8 mouse cellular contexts compared by ENCODE assay signal in genomic region chr7:25238015-25238706, GRCm38 (mm10). TPM values are rescaled to one million over a fixed set of nuclear protein-coding genes. Genes with fewer than 3 reads are reported as not detected.
DNase-seq lines count a peak whose midpoint lies in the region; ATAC-seq and TF ChIP-seq lines count a peak whose summit lies in the region.

No protein-coding gene starts in this region.

- H3K36me3 ChIP-seq in E14TG2a.4 (ENCODE audit: insufficient read depth, low read length): peaks cover 59% of the 10 kb centered on the region
- peaks cover 27% of the 10 kb centered on the region for H3K36me3 ChIP-seq in forebrain, embryonic 12.5 days (replicated peaks)
- peaks cover 17% of the 10 kb centered on the region for H3K36me3 ChIP-seq in heart, postnatal 0 days (replicated peaks; ENCODE audit: control insufficient read depth, insufficient read depth, low read length)
- H3K36me3 ChIP-seq in liver, embryonic 16.5 days (ENCODE audit: control insufficient read depth, insufficient read depth): peaks cover 12% of the 10 kb centered on the region
- H3K36me3 ChIP-seq in neural tube, embryonic 13.5 days: peaks cover 33% of the 10 kb centered on the region
- no peaks in the 10 kb centered on the region; the same call in none of the 2 replicates for H3K36me3 ChIP-seq in testis, adult 2 months (ENCODE audit: control insufficient read depth, insufficient read depth, low read length)

- 0 out of 2 replicates have a peak, but pooled peaks have one; percentile 21 for TF ChIP-seq EP300 in heart, postnatal 0 days (IDR thresholded peaks at IDR 0.05; ENCODE audit: low read depth)

- no peak for TF ChIP-seq CTCF in E14TG2a.4 (conservative IDR thresholded peaks at IDR 0.05; ENCODE audit: low read length)
- TF ChIP-seq CTCF in heart, postnatal 0 days (IDR thresholded peaks at IDR 0.05; ENCODE audit: low read depth): no peak
- no peak for TF ChIP-seq CTCF in testis, adult 2 months (IDR thresholded peaks at IDR 0.05; ENCODE audit: control insufficient read depth, insufficient read depth, insufficient replicate concordance, low read depth, low read length)

- peak; percentile 96 for DNase-seq in c-Kit-positive CD71-positive TER-119-positive erythroid progenitor cells, embryonic 14.5 days (ENCODE audit: low spot score)
- DNase-seq in heart, postnatal 0 days (ENCODE audit: low spot score): peak; percentile 98
- DNase-seq in kidney, postnatal 4 days: peak; percentile 91 to 95

- H3K9me3 ChIP-seq in E14TG2a.4 (ENCODE audit: low read length): no peaks in the 10 kb centered on the region
- H3K9me3 ChIP-seq in forebrain, embryonic 12.5 days: no peaks in the 10 kb centered on the region
- H3K9me3 ChIP-seq in heart, postnatal 0 days (replicated peaks; ENCODE audit: control insufficient read depth, low read length): no peaks in the 10 kb centered on the region
- H3K9me3 ChIP-seq in liver, embryonic 16.5 days (replicated peaks; ENCODE audit: control insufficient read depth, low read length): no peaks in the 10 kb centered on the region
- no peaks in the 10 kb centered on the region for H3K9me3 ChIP-seq in neural tube, embryonic 13.5 days

- WGBS in forebrain, embryonic 12.5 days: under 1% methylated on average over 23 of the region's 23 CpGs
- under 1% methylated on average over 23 of the region's 23 CpGs for WGBS in heart, postnatal 0 days
- WGBS in liver, embryonic 16.5 days (ENCODE audit: insufficient replicate concordance): under 1% methylated on average over 23 of the region's 23 CpGs
- WGBS in neural tube, embryonic 13.5 days: under 1% methylated on average over 23 of the region's 23 CpGs

- H3K27ac ChIP-seq in forebrain, embryonic 12.5 days: peak overlapping the region; percentile 78
- peak overlapping the region; percentile 95 for H3K27ac ChIP-seq in heart, postnatal 0 days (ENCODE audit: low read depth)
- H3K27ac ChIP-seq in liver, embryonic 16.5 days (ENCODE audit: low read length): peak overlapping the region; percentile 97
- peak overlapping the region; percentile 83 for H3K27ac ChIP-seq in neural tube, embryonic 13.5 days (replicated peaks)
- H3K27ac ChIP-seq in testis, adult 2 months (ENCODE audit: control insufficient read depth, insufficient read depth, low read depth, low read length): peak overlapping the region; percentile 96

- peaks cover 77% of the 10 kb centered on the region for H3K4me1 ChIP-seq in E14TG2a.4 (replicated peaks; ENCODE audit: low read depth, low read length)
- H3K4me1 ChIP-seq in forebrain, embryonic 12.5 days: peaks cover 36% of the 10 kb centered on the region
- H3K4me1 ChIP-seq in heart, postnatal 0 days (ENCODE audit: control insufficient read depth, insufficient read depth): peaks cover 16% of the 10 kb centered on the region
- peaks cover 37% of the 10 kb centered on the region for H3K4me1 ChIP-seq in liver, embryonic 16.5 days (ENCODE audit: control insufficient read depth, low read depth, low read length)
- peaks cover 42% of the 10 kb centered on the region for H3K4me1 ChIP-seq in neural tube, embryonic 13.5 days (replicated peaks)
- H3K4me1 ChIP-seq in testis, adult 2 months (ENCODE audit: control insufficient read depth, insufficient read depth, low read length): peaks cover 11% of the 10 kb centered on the region

- H3K27me3 ChIP-seq in E14TG2a.4 (ENCODE audit: insufficient read depth, low read length): no peaks in the 10 kb centered on the region
- H3K27me3 ChIP-seq in forebrain, embryonic 12.5 days: no peaks in the 10 kb centered on the region
- H3K27me3 ChIP-seq in heart, postnatal 0 days (ENCODE audit: control insufficient read depth, insufficient read depth, low read length): no peaks in the 10 kb centered on the region
- H3K27me3 ChIP-seq in liver, embryonic 16.5 days (ENCODE audit: control insufficient read depth, insufficient read depth, low read depth, low read length): no peaks in the 10 kb centered on the region
- H3K27me3 ChIP-seq in neural tube, embryonic 13.5 days: no peaks in the 10 kb centered on the region
- no peaks in the 10 kb centered on the region for H3K27me3 ChIP-seq in testis, adult 2 months (ENCODE audit: control insufficient read depth, insufficient read depth, low read length)

- H3K9ac ChIP-seq in forebrain, embryonic 12.5 days: peak overlapping the region; percentile 99
- peak overlapping the region; percentile 97; the same call in 1 of the 2 replicates for H3K9ac ChIP-seq in heart, postnatal 0 days (replicated peaks; ENCODE audit: low read depth, low read length)
- peak overlapping the region; percentile 70 for H3K9ac ChIP-seq in liver, embryonic 16.5 days (ENCODE audit: low read depth, low read length)
- H3K9ac ChIP-seq in neural tube, embryonic 13.5 days: peak overlapping the region; percentile 99

- peak overlapping the region; percentile 93 for H3K4me3 ChIP-seq in E14TG2a.4 (replicated peaks; ENCODE audit: low read length)
- peak overlapping the region; percentile 97 for H3K4me3 ChIP-seq in forebrain, embryonic 12.5 days (replicated peaks)
- H3K4me3 ChIP-seq in heart, postnatal 0 days (ENCODE audit: low read depth, low read length): peak overlapping the region; percentile 90
- H3K4me3 ChIP-seq in liver, embryonic 16.5 days (ENCODE audit: low read depth, low read length): peak overlapping the region; percentile 88
- H3K4me3 ChIP-seq in neural tube, embryonic 13.5 days: peak overlapping the region; percentile 92
- H3K4me3 ChIP-seq in testis, adult 2 months (ENCODE audit: control insufficient read depth, low read depth, low read length): peak overlapping the region; percentile 86

- no peak; the same call in 1 of the 2 replicates for TF ChIP-seq POLR2A in testis, adult 2 months (IDR thresholded peaks at IDR 0.05; ENCODE audit: control insufficient read depth, low read depth, low read length)

- ATAC-seq in forebrain, embryonic 12.5 days (ENCODE audit: low FRiP score): peak; percentile 93
- peak; percentile 85 for ATAC-seq in heart, postnatal 0 days (ENCODE audit: insufficient read depth, low read depth)
- ATAC-seq in liver, embryonic 16.5 days (ENCODE audit: low read depth): peak; percentile 87
- ATAC-seq in neural tube, embryonic 13.5 days (ENCODE audit: low read depth): peak; percentile 93

- peak overlapping the region; percentile 72 for H3K4me2 ChIP-seq in forebrain, embryonic 12.5 days
- H3K4me2 ChIP-seq in heart, postnatal 0 days (ENCODE audit: low read depth, low read length): peak overlapping the region; percentile 69
- H3K4me2 ChIP-seq in liver, embryonic 16.5 days (ENCODE audit: low read depth, low read length): peak overlapping the region; percentile 96
- H3K4me2 ChIP-seq in neural tube, embryonic 13.5 days: peak overlapping the region; percentile 63

RNA-seq across cellular contexts. Expression of gene Gsk3a, which starts 0.5 kb away (rescaled TPM):
- 15.9 and 17.5 TPM in 2 replicates for polyA plus RNA-seq in forebrain, embryonic 12.5 days (2016; fragmentation: Nextera tagmentation; extraction: Ambion mirVana)
- total RNA-seq in heart, postnatal 0 days (2014; rRNA removed; ENCODE audit: low replicate concordance): 62.1 and 64.7 TPM in 2 replicates
- 5.3 and 5.9 TPM in 2 replicates for polyA plus RNA-seq in heart, postnatal 0 days (2015; fragmentation: Nextera tagmentation; extraction: Ambion mirVana)
- 4.0 and 5.3 TPM in 2 replicates for polyA plus RNA-seq in liver, embryonic 16.5 days (2015; fragmentation: Nextera tagmentation; extraction: Ambion mirVana)
- 16.5 and 16.8 TPM in 2 replicates for polyA plus RNA-seq in neural tube, embryonic 13.5 days (2015; fragmentation: Nextera tagmentation; extraction: Ambion mirVana)
- polyA plus RNA-seq in testis, adult 2 months (2012; rRNA removed): 91.9 and 94.8 TPM in 2 replicates

RNA-seq across cellular contexts. Expression of gene Erf, which starts 12.4 kb away (rescaled TPM):
- polyA plus RNA-seq in forebrain, embryonic 12.5 days (2016; fragmentation: Nextera tagmentation; extraction: Ambion mirVana): 10.3 and 13.0 TPM in 2 replicates
- total RNA-seq in heart, postnatal 0 days (2014; rRNA removed; ENCODE audit: low replicate concordance): 41.4 and 66.8 TPM in 2 replicates
- 6.5 and 7.0 TPM in 2 replicates for polyA plus RNA-seq in heart, postnatal 0 days (2015; fragmentation: Nextera tagmentation; extraction: Ambion mirVana)
- 3.4 and 3.6 TPM in 2 replicates for polyA plus RNA-seq in liver, embryonic 16.5 days (2015; fragmentation: Nextera tagmentation; extraction: Ambion mirVana)
- 4.9 and 8.0 TPM in 2 replicates for polyA plus RNA-seq in neural tube, embryonic 13.5 days (2015; fragmentation: Nextera tagmentation; extraction: Ambion mirVana)
- 40.4 and 44.1 TPM in 2 replicates for polyA plus RNA-seq in testis, adult 2 months (2012; rRNA removed)

RNA-seq across cellular contexts. Expression of gene Zfp526, which starts 16.9 kb away (rescaled TPM):
- 2.7 TPM in 2 replicates for polyA plus RNA-seq in forebrain, embryonic 12.5 days (2016; fragmentation: Nextera tagmentation; extraction: Ambion mirVana)
- 6.6 and 6.8 TPM in 2 replicates for total RNA-seq in heart, postnatal 0 days (2014; rRNA removed; ENCODE audit: low replicate concordance)
- 1.2 and 1.4 TPM in 2 replicates for polyA plus RNA-seq in heart, postnatal 0 days (2015; fragmentation: Nextera tagmentation; extraction: Ambion mirVana)
- polyA plus RNA-seq in liver, embryonic 16.5 days (2015; fragmentation: Nextera tagmentation; extraction: Ambion mirVana): 1.6 and 1.9 TPM in 2 replicates
- 2.0 and 2.1 TPM in 2 replicates for polyA plus RNA-seq in neural tube, embryonic 13.5 days (2015; fragmentation: Nextera tagmentation; extraction: Ambion mirVana)
- polyA plus RNA-seq in testis, adult 2 months (2012; rRNA removed): 29.4 and 31.9 TPM in 2 replicates

RNA-seq across cellular contexts. Expression of gene Dedd2, which starts 17.7 kb away (rescaled TPM):
- polyA plus RNA-seq in forebrain, embryonic 12.5 days (2016; fragmentation: Nextera tagmentation; extraction: Ambion mirVana): 11.2 and 12.3 TPM in 2 replicates
- total RNA-seq in heart, postnatal 0 days (2014; rRNA removed; ENCODE audit: low replicate concordance): 20.5 and 33.8 TPM in 2 replicates
- polyA plus RNA-seq in heart, postnatal 0 days (2015; fragmentation: Nextera tagmentation; extraction: Ambion mirVana): 9.5 and 11.0 TPM in 2 replicates
- polyA plus RNA-seq in liver, embryonic 16.5 days (2015; fragmentation: Nextera tagmentation; extraction: Ambion mirVana): 29.2 and 31.9 TPM in 2 replicates
- polyA plus RNA-seq in neural tube, embryonic 13.5 days (2015; fragmentation: Nextera tagmentation; extraction: Ambion mirVana): 16.6 and 17.7 TPM in 2 replicates
- polyA plus RNA-seq in testis, adult 2 months (2012; rRNA removed): 26.0 and 27.1 TPM in 2 replicates

RNA-seq across cellular contexts. Expression of gene Cic, which starts 29.3 kb away (rescaled TPM):
- polyA plus RNA-seq in forebrain, embryonic 12.5 days (2016; fragmentation: Nextera tagmentation; extraction: Ambion mirVana): 40.8 and 46.9 TPM in 2 replicates
- total RNA-seq in heart, postnatal 0 days (2014; rRNA removed; ENCODE audit: low replicate concordance): 57.2 and 63.0 TPM in 2 replicates
- 15.7 and 16.9 TPM in 2 replicates for polyA plus RNA-seq in heart, postnatal 0 days (2015; fragmentation: Nextera tagmentation; extraction: Ambion mirVana)
- 9.5 and 10.8 TPM in 2 replicates for polyA plus RNA-seq in liver, embryonic 16.5 days (2015; fragmentation: Nextera tagmentation; extraction: Ambion mirVana)
- polyA plus RNA-seq in neural tube, embryonic 13.5 days (2015; fragmentation: Nextera tagmentation; extraction: Ambion mirVana): 40.2 and 43.4 TPM in 2 replicates
- polyA plus RNA-seq in testis, adult 2 months (2012; rRNA removed): 41.8 and 42.1 TPM in 2 replicates

Comparison
In these comparisons a context has a peak if more than half of its experiments do, and no peak if none do; other contexts are left out.
1. Peak in every context shown above with its lines: DNase-seq, ATAC-seq, H3K4me3 ChIP-seq and H3K27ac ChIP-seq.